Comparison of ENCODE assay signal across 14 mouse cellular contexts in the genomic region with DNA sequence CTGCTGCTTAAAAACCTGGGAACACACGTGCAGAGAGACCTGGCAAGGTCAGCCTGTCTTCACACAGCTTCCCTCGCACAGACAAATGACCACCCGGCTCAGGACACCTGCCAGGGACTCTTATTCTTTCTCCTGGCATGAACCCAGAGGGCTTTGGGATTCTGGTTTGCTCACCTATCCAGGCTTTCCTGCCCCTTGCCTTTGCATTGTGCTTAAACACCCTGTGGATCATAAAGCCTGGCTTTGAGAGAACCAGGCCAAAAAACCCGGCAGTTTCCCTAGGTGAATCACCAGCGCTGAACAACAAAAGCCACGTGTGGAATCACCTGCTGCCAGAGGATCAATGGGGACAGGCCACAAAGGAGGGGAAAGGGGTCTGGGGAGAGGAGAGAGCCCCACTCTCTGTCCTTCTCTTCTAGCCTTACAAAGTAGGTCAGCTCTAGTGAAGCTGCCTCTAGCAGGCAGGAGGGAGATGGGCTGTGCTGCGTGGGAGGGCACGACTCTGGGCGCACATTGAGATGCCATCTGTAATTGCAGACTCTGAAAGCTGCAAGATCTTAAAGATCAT. TPM values are rescaled to one million over a fixed set of nuclear protein-coding genes. Genes with fewer than 3 reads are reported as not detected.
DNase-seq lines count a peak whose midpoint lies in the region; ATAC-seq and TF ChIP-seq lines count a peak whose summit lies in the region.
"Had no signal": no experiment of that assay in that cellular context is flagged by ENCODE, and none has a peak within 500 bp of the region (broad histone marks: within the 10 kb centered on the region; RNA-seq: fewer than 3 reads in every experiment).

No protein-coding gene starts in this region.

- TF ChIP-seq CTCF in forebrain, postnatal 0 days (IDR thresholded peaks at IDR 0.05; ENCODE audit: low read depth), result no peak
- no peak for TF ChIP-seq CTCF in cortical plate, adult 2 months (IDR thresholded peaks at IDR 0.05; ENCODE audit: extremely low read depth, insufficient read depth, low read length)
- no peak for TF ChIP-seq CTCF in thymus, adult 2 months (IDR thresholded peaks at IDR 0.05; ENCODE audit: borderline replicate concordance, control insufficient read depth, extremely low read depth, insufficient read depth, low read length, poor library complexity)

- no peaks in the 10 kb centered on the region for H3K4me1 ChIP-seq in forebrain, postnatal 0 days (ENCODE audit: insufficient read depth)
- no peaks in the 10 kb centered on the region for H3K4me1 ChIP-seq in forebrain, embryonic 11.5 days (replicated peaks; ENCODE audit: control insufficient read depth, insufficient read depth, low read length)
- H3K4me1 ChIP-seq in cortical plate, adult 2 months (ENCODE audit: control insufficient read depth, insufficient read depth, low read length), result peaks cover 7% of the 10 kb centered on the region
- H3K4me1 ChIP-seq in thymus, adult 2 months (replicated peaks; ENCODE audit: control insufficient read depth, insufficient read depth, low read length), result no peaks in the 10 kb centered on the region
- H3K4me1 ChIP-seq: heart, embryonic 15.5 days had no signal

- no peak overlapping the region for H3K27ac ChIP-seq in forebrain, postnatal 0 days (ENCODE audit: low read depth, low read length)
- no peak overlapping the region for H3K27ac ChIP-seq in forebrain, embryonic 11.5 days (ENCODE audit: low read depth, low read length)
- H3K27ac ChIP-seq in cortical plate, adult 2 months (ENCODE audit: insufficient read depth, low read length), result peak overlapping the region; percentile 54; the same call in 1 of the 2 replicates
- no peak overlapping the region for H3K27ac ChIP-seq in thymus, adult 2 months (ENCODE audit: control insufficient read depth, insufficient read depth, low read length)
- H3K27ac ChIP-seq: forebrain, embryonic 10.5 days; heart, embryonic 15.5 days had no signal

- peak; percentile 24 for DNase-seq in forebrain, postnatal 0 days
- no peak for DNase-seq in forebrain, embryonic 11.5 days (ENCODE audit: low spot score)
- peak; percentile 40 to 49 for DNase-seq in layer of hippocampus, postnatal 25 days (ENCODE audit: extremely low spot score in 1 of 2, low spot score in 1 of 2)
- peak; percentile 90 for DNase-seq in right cerebral cortex, adult 18-20 months
- no peak for DNase-seq in embryo, embryonic 11 days
- no peak for DNase-seq in thymus, adult 2 months
- DNase-seq in gastrocnemius, postnatal 4 days (ENCODE audit: low spot score in 2 of 2), result no peak
- DNase-seq: kidney, adult 11 months had no signal

- H3K9me3 ChIP-seq in forebrain, postnatal 0 days (ENCODE audit: low read length), result no peaks in the 10 kb centered on the region
- no peaks in the 10 kb centered on the region for H3K9me3 ChIP-seq in forebrain, embryonic 11.5 days (ENCODE audit: control insufficient read depth, low read length)
- H3K9me3 ChIP-seq: forebrain, embryonic 10.5 days; G1E; heart, embryonic 15.5 days had no signal

- no peak overlapping the region for H3K4me2 ChIP-seq in forebrain, postnatal 0 days (ENCODE audit: low read depth)
- no peak overlapping the region for H3K4me2 ChIP-seq in forebrain, embryonic 11.5 days (ENCODE audit: low read depth, low read length, severe bottlenecking)
- H3K4me2 ChIP-seq: heart, embryonic 15.5 days; liver, embryonic 11.5 days had no signal

- H3K27me3 ChIP-seq in forebrain, postnatal 0 days (ENCODE audit: insufficient read depth, low read length), result no peaks in the 10 kb centered on the region
- no peaks in the 10 kb centered on the region for H3K27me3 ChIP-seq in forebrain, embryonic 11.5 days (ENCODE audit: control insufficient read depth, insufficient read depth, low read length)
- H3K27me3 ChIP-seq in thymus, adult 2 months (ENCODE audit: control insufficient read depth, insufficient read depth, low read length), result no peaks in the 10 kb centered on the region
- H3K27me3 ChIP-seq: heart, embryonic 15.5 days had no signal

- TF ChIP-seq POLR2A in cortical plate, adult 2 months (IDR thresholded peaks at IDR 0.05; ENCODE audit: extremely low read depth, insufficient read depth, low read length), result no peak
- TF ChIP-seq POLR2A in thymus, adult 2 months (IDR thresholded peaks at IDR 0.05; ENCODE audit: control insufficient read depth, extremely low read depth, insufficient read depth, low read length, poor library complexity), result no peak

- 39% methylated on average over 9 of the region's 9 CpGs for WGBS in forebrain, postnatal 0 days
- 52% methylated on average over 9 of the region's 9 CpGs for WGBS in forebrain, embryonic 11.5 days
- WGBS in thymus, adult 2 months, result 80% methylated on average over 9 of the region's 9 CpGs

- ATAC-seq in forebrain, postnatal 0 days, result peak; percentile 47; the same call in 1 of the 2 replicates
- ATAC-seq in forebrain, embryonic 11.5 days (replicated peaks; ENCODE audit: low FRiP score), result no peak

- no peaks in the 10 kb centered on the region for H3K36me3 ChIP-seq in forebrain, postnatal 0 days (ENCODE audit: insufficient read depth)
- H3K36me3 ChIP-seq in forebrain, embryonic 11.5 days (ENCODE audit: control insufficient read depth, insufficient read depth, low read length), result no peaks in the 10 kb centered on the region
- H3K36me3 ChIP-seq in thymus, adult 2 months (ENCODE audit: control insufficient read depth, insufficient read depth, low read length), result no peaks in the 10 kb centered on the region
- H3K36me3 ChIP-seq: forebrain, embryonic 10.5 days; G1E; heart, embryonic 15.5 days had no signal

- no peak overlapping the region for H3K4me3 ChIP-seq in forebrain, postnatal 0 days (ENCODE audit: low read depth, low read length)
- no peak overlapping the region for H3K4me3 ChIP-seq in forebrain, embryonic 11.5 days (ENCODE audit: low read depth, low read length)
- H3K4me3 ChIP-seq in cortical plate, adult 2 months (ENCODE audit: insufficient read depth, low read length), result no peak overlapping the region
- no peak overlapping the region for H3K4me3 ChIP-seq in thymus, adult 2 months (ENCODE audit: control insufficient read depth, insufficient read depth, low read length)
- H3K4me3 ChIP-seq: forebrain, embryonic 10.5 days; heart, embryonic 15.5 days had no signal

- H3K9ac ChIP-seq in forebrain, postnatal 0 days, result no peak overlapping the region
- no peak overlapping the region for H3K9ac ChIP-seq in forebrain, embryonic 11.5 days (ENCODE audit: low read length)
- H3K9ac ChIP-seq: heart, embryonic 15.5 days had no signal

RNA-seq across cellular contexts. Expression of gene Tamm41, which starts 47.7 kb away (rescaled TPM):
- total RNA-seq in forebrain, postnatal 0 days (2014; rRNA removed), result 33.7 and 37.5 TPM in 2 replicates
- polyA plus RNA-seq in forebrain, postnatal 0 days (2015; fragmentation: Nextera tagmentation; extraction: Ambion mirVana), result 49.0 and 54.4 TPM in 2 replicates
- polyA plus RNA-seq in forebrain, embryonic 11.5 days (2014; fragmentation: Nextera tagmentation; extraction: Ambion mirVana), result 79.0 and 84.6 TPM in 2 replicates
- polyA plus RNA-seq in cortical plate, adult 2 months (2012; rRNA removed), result 18.4 and 20.2 TPM in 2 replicates
- total RNA-seq in layer of hippocampus, postnatal 25 days (2021), result 10 to 100 TPM; 17.3 to 19.2 TPM
- 42.8 and 48.2 TPM in 2 replicates for polyA plus RNA-seq in thymus, adult 2 months (2012; rRNA removed)
- total RNA-seq in gastrocnemius, postnatal 4 days (2021), result 10 to 100 TPM; 20.2 to 22.2 TPM

RNA-seq across cellular contexts. Expression of gene Syn2, which starts 49.3 kb away (rescaled TPM):
- total RNA-seq in forebrain, postnatal 0 days (2014; rRNA removed), result 80.1 and 91.1 TPM in 2 replicates
- 52.7 and 85.9 TPM in 2 replicates for polyA plus RNA-seq in forebrain, postnatal 0 days (2015; fragmentation: Nextera tagmentation; extraction: Ambion mirVana)
- polyA plus RNA-seq in forebrain, embryonic 11.5 days (2014; fragmentation: Nextera tagmentation; extraction: Ambion mirVana), result 1.7 TPM in 2 replicates
- 366 and 381 TPM in 2 replicates for polyA plus RNA-seq in cortical plate, adult 2 months (2012; rRNA removed)
- total RNA-seq in layer of hippocampus, postnatal 25 days (2021), result 100 to 1,000 TPM; 590 to 635 TPM
- 1.7 and 2.1 TPM in 2 replicates for polyA plus RNA-seq in thymus, adult 2 months (2012; rRNA removed)
- 1 to 10 TPM; 2.6 to 3.4 TPM for total RNA-seq in gastrocnemius, postnatal 4 days (2021)
- total RNA-seq: megakaryocyte progenitor cell, adult 5-6 weeks had no signal
- polyA plus RNA-seq: G1E had no signal

Comparison
In these comparisons a context has a peak if more than half of its experiments do, and no peak if none do; other contexts are left out.
1. DNase-seq: peak in forebrain, postnatal 0 days (single experiment), layer of hippocampus, postnatal 25 days (2 of 2) and right cerebral cortex, adult 18-20 months (single experiment); none in forebrain, embryonic 11.5 days (single experiment), embryo, embryonic 11 days (single experiment), thymus, adult 2 months (single experiment) and gastrocnemius, postnatal 4 days (0 of 2).
2. RNA of gene Syn2, which starts 49.3 kb away (polyA plus RNA-seq): 366 to 381 TPM in cortical plate, adult 2 months and 52.7 to 85.9 TPM in forebrain, postnatal 0 days; 1.7 TPM in forebrain, embryonic 11.5 days and 1.7 to 2.1 TPM in thymus, adult 2 months; every median in the first group is over 10 times any median in the second.